Mouse (Mus musculus) neural tube, embryonic 11.5 days (tissue): ENCODE measurements around the gene Artn. TPM values are rescaled to one million over a fixed set of nuclear protein-coding genes. Genes with fewer than 3 reads are reported as not detected.

ENCODE experiments used
- ATAC-seq: fragments of 200-750 bp; cut with Nextera tagmentation; 2 replicates; pipeline ENCODE4 v1.8.0; 2017; ENCODE audit warnings: moderate number of reproducible peaks, mild to moderate bottlenecking, moderate TSS enrichment, moderate library complexity; ENCODE audit not compliant: insufficient read depth, low FRiP score, low TSS enrichment
- DNase-seq: peaks from one replicate; pipeline ENCODE4 v3.0.0-alpha.2; 2015; ENCODE audit warnings: low spot score
- H3K27ac ChIP-seq: fragments of 300-500 bp; sonication (generic); 2 replicates; pipeline ENCODE4 v1.5.1; 2014; ENCODE audit warnings: low read depth, mild to moderate bottlenecking, low read length
- H3K27me3 ChIP-seq: fragments of 300-500 bp; sonication (generic); 2 replicates; pipeline ENCODE4 v1.6.1; 2014; ENCODE audit warnings: mild to moderate bottlenecking, low read length, mixed read lengths; ENCODE audit not compliant: control insufficient read depth, insufficient read depth
- H3K36me3 ChIP-seq: fragments of 300-500 bp; sonication (generic); 2 replicates; pipeline ENCODE4 v1.6.1; 2014; ENCODE audit warnings: mild to moderate bottlenecking, low read length, moderate library complexity, mixed read lengths; ENCODE audit not compliant: control insufficient read depth, insufficient read depth
- H3K4me1 ChIP-seq: fragments of 300-500 bp; sonication (generic); 2 replicates; pipeline ENCODE4 v1.6.1; 2014; ENCODE audit warnings: low read length, mixed read lengths; ENCODE audit not compliant: control insufficient read depth, insufficient read depth
- H3K4me2 ChIP-seq: fragments of 300-500 bp; sonication (generic); 2 replicates; pipeline ENCODE4 v1.6.1; 2014; ENCODE audit warnings: low read depth, mild to moderate bottlenecking, moderate library complexity
- H3K4me3 ChIP-seq: fragments of 300-500 bp; sonication (generic); 2 replicates; pipeline ENCODE4 v1.5.1; 2014; ENCODE audit warnings: low read depth, low read length
- H3K9ac ChIP-seq: fragments of 300-500 bp; sonication (generic); 2 replicates; pipeline ENCODE4 v1.6.1; 2014; ENCODE audit warnings: mild to moderate bottlenecking, low read length
- H3K9me3 ChIP-seq: fragments of 300-500 bp; sonication (generic); 2 replicates; pipeline ENCODE4 v1.6.1; 2016; ENCODE audit warnings: low read length; ENCODE audit not compliant: control insufficient read depth
- WGBS: fragments of 180-500 bp; shearing (Covaris S2); extraction: QIAGEN DNeasy Blood & Tissue Kit; methylation state at CpG from one replicate; pipeline ENCODE4 v1.1.7; 2014; 5-methylcytosine and 5-hydroxymethylcytosine counted together
- polyA plus RNA-seq: library from polyadenylated mRNA; unstranded; fragments of >200 nt; fragmentation: Nextera tagmentation; extraction: Ambion mirVana; gene quantifications from 2 replicates; pipeline ENCODE4 v1.2.1, GENCODE M21; 2014

Artn gene
- polyA plus RNA-seq, 1 experiment from 2014 or later: 1.7 TPM

DNA sequence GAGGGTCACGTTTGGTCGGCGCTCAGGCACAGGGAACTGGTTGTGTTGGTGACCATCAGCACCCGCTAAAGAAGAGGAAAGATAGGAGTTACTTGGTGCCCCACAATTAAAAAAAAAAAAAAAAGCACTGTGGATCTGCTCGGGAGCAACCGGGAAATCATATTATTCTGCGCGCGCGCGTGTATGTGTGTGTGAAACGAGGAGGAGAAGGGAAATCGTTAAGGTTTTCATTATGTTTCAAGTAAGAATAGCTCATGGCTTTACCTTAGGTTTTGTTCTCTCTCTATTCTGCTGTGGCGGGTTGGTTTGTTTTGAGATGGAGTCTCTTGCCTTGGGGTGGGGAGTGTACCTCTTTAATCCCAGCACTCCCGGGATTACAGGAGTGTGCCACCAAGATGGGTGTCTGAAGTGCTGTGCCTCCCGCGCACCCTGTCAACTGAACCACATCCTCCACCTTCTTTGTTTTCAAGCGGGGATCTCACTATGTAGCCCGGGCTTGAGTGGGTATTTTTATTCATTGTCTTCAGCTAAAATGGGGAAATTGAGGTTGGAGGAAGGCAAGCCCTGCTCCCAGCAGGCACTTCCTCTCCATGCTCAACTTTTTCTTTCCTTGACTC, 14.0 kb downstream of the Artn start:
- Histone ChIP-seq H3K27ac (no peak overlapping the region), H3K27me3 (no peaks in the 10 kb centered on the region), H3K9ac (peak overlapping the region; percentile 79), H3K4me1 (peaks cover 20% of the 10 kb centered on the region), H3K4me2 (peak overlapping the region; percentile 66), H3K36me3 (0 out of 2 replicates have a peak, but pooled peaks cover 2% of the 10 kb centered on the region), H3K4me3 (peak overlapping the region; percentile 72), H3K9me3 (no peaks in the 10 kb centered on the region)
- DNase-seq (no peak), ATAC-seq (no peak)
- WGBS: 9% methylated on average over 19 of the region's 19 CpGs

DNA sequence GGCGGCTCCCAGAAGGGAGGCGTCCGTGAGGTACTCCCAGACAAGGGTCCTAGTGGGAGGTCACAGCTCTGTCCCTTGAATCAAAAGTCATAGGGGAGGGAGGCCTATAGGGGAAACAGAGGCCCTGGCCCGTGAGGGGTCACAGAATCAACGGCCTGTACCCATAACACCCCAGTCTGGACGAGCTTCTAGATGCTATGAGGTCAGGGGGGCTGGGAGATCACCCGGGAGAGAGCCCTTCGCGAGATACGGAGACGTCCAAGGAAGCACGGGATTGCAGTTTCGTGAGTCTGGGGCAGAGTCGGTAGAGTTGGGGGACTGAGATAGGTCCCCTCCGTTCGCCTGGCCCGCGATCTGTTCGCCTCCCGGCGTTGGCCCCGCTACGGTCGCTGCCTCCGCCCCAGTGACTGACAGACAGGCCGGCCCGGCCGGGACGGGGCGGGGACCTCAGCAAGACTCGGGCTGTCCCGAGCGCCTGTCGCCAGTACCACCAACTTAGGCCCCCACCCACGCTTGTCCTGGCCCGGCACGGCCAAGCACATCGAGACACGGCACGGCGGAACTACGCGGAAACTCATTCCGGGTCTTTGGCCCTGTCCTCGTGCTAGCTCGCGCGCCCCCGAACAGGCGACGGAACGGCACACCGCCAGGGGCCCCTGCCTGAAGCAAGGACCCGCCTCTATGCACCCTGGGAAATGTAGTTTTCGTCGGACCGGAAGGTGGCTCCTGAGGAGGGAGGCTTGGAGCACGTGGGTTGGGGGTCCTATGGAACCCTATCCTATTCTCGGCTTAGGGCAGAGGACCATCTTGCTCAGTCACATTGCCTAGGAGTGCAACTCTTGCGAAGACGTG, 14.7 kb downstream of the Artn start, which contains the start of gene Ipo13:
Gene Ipo13 (minus strand): TSS at position 409 of the 852 bp plus-strand sequence.
- peak within 1 kb of the TSS; percentile 66 for H3K4me2 ChIP-seq
- ATAC-seq (peak; percentile 96), DNase-seq (peak; percentile 96)
- peak within 1 kb of the TSS; percentile 72 for H3K4me3 ChIP-seq
- H3K9me3 ChIP-seq: no peaks in the 10 kb centered on the region
- peaks cover 2% of the 10 kb centered on the region; the same call in 1 of the 2 replicates for H3K36me3 ChIP-seq
- H3K27ac ChIP-seq: peak within 1 kb of the TSS; percentile 71
- WGBS: under 1% methylated on average over 60 of the region's 61 CpGs
- H3K9ac ChIP-seq: peak within 1 kb of the TSS; percentile 79
- H3K4me1 ChIP-seq: peaks cover 22% of the 10 kb centered on the region
- H3K27me3 ChIP-seq: no peaks in the 10 kb centered on the region

DNA sequence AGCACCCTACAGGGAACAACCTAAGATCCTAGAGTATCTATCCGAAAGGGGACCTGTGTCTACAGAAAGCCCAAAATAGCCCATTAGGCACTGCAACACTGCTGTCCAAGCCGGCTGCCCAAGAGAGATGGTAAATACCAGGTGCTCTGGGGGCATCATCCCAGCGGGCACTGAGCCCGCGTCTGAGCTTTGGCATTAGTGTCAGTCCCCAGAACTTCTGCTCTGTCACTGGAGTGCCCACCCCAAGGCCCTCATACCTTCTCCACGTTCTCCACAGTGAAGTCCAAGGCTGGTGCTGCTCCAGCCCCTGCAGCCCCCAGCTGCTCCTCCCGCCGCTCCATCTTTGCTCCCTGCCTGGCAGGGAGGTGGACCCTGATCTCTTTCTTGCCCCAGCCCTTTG, 15.5 kb downstream of the Artn start:
- ATAC-seq (no peak), DNase-seq (no peak)
- Histone ChIP-seq H3K36me3 (peaks cover 2% of the 10 kb centered on the region; the same call in 1 of the 2 replicates), H3K4me2 (peak overlapping the region; percentile 66), H3K27me3 (no peaks in the 10 kb centered on the region), H3K27ac (no peak overlapping the region), H3K9ac (peak overlapping the region; percentile 79), H3K9me3 (no peaks in the 10 kb centered on the region), H3K4me3 (peak overlapping the region; percentile 72), H3K4me1 (peaks cover 28% of the 10 kb centered on the region)
- WGBS: 18% methylated on average over 8 of the region's 8 CpGs

DNA sequence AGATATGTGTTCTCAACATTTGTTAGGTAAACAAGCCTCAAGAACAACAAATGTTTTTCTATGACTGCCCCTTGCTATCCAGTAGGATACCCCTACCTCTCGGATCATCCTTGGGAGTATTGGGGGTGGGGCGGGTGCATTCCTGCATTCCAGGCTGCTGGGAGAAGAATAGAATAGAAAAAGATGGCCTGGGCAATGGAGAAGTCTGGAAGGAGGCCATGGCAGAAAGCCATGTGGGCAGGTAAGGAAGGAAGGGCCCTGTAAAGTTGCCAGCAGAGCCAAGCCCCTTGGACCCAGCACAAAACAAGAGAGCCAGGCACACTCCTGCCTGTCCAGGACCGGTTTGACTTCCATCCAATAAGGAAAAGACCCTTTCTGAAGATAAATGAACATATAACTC, 16.1 kb downstream of the Artn start:
- DNase-seq (no peak), ATAC-seq (no peak)
- Histone ChIP-seq H3K36me3 (peaks cover 2% of the 10 kb centered on the region; the same call in 1 of the 2 replicates), H3K4me2 (peak overlapping the region; percentile 66), H3K27me3 (no peaks in the 10 kb centered on the region), H3K4me1 (peaks cover 28% of the 10 kb centered on the region), H3K4me3 (peak overlapping the region; percentile 72), H3K27ac (no peak overlapping the region), H3K9me3 (no peaks in the 10 kb centered on the region), H3K9ac (0 out of 2 replicates have a peak overlapping the region, but pooled peaks have one; percentile 22)
- WGBS: 48% methylated on average over 3 of the region's 3 CpGs

DNA sequence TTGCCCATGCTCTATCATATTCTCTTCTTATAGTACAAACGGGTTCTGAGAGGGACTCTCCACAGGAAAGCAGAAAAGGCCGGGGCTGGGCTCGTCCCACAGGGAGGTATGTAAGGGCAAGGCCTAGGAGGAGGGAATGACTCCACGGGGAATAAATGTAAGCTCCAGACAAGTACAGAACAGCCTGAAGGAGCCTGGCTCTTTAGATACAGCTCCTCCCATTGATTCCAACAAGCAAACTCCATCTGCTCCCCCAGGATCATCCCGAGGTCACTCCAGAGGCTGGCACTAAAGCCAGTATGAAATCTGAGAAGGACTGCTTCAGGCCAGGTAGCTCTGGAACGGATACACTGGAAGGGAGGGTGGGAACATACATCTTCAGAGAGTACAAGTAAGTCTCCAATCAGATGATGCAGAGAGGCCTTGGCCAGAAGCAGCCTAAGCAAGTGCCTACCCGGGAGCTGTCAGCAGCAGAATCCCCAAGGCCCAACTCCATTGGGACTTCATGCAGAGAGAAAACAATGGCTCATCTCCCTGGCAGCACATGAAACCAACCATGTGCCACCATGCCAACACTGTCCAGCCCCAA, 16.8 kb downstream of the Artn start:
- Histone ChIP-seq H3K27me3 (no peaks in the 10 kb centered on the region), H3K36me3 (peaks cover 2% of the 10 kb centered on the region; the same call in 1 of the 2 replicates), H3K9ac (0 out of 2 replicates have a peak overlapping the region, but pooled peaks have one; percentile 22), H3K4me1 (peaks cover 28% of the 10 kb centered on the region), H3K4me3 (peak overlapping the region; percentile 72; the same call in 1 of the 2 replicates), H3K27ac (no peak overlapping the region), H3K9me3 (no peaks in the 10 kb centered on the region), H3K4me2 (peak overlapping the region; percentile 66)
- DNase-seq (no peak), ATAC-seq (no peak)
- WGBS: 61% methylated on average over 7 of the region's 7 CpGs

DNA sequence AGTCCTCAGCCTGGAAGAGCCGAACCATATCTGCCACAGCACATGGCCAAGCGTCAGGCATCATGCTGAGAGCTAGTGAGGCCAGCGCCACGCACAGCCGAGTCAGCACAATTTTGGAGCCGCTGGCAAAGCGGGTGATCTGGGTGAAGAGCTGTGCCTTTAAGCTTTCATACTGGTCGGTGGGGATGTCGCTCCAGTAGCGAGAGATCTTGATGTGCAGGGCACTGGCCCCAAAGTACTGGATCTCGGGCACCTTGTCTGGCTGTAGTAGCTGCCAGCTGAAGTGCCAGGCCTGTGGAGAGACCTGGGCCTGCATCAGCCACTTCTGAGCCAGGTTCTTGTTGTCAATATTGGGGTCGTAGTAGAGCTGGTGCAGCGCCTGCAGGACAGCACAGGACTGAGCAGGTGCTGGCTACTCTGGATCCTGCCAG, 17.4 kb downstream of the Artn start:
- Histone ChIP-seq H3K27me3 (no peaks in the 10 kb centered on the region), H3K27ac (no peak overlapping the region), H3K4me1 (peaks cover 28% of the 10 kb centered on the region), H3K9ac (no peak overlapping the region), H3K4me3 (no peak overlapping the region), H3K36me3 (peaks cover 2% of the 10 kb centered on the region; the same call in 1 of the 2 replicates), H3K4me2 (no peak overlapping the region; the same call in 1 of the 2 replicates), H3K9me3 (no peaks in the 10 kb centered on the region)
- no peak for ATAC-seq
- 94% methylated on average over 13 of the region's 13 CpGs for WGBS
- no peak for DNase-seq

DNA sequence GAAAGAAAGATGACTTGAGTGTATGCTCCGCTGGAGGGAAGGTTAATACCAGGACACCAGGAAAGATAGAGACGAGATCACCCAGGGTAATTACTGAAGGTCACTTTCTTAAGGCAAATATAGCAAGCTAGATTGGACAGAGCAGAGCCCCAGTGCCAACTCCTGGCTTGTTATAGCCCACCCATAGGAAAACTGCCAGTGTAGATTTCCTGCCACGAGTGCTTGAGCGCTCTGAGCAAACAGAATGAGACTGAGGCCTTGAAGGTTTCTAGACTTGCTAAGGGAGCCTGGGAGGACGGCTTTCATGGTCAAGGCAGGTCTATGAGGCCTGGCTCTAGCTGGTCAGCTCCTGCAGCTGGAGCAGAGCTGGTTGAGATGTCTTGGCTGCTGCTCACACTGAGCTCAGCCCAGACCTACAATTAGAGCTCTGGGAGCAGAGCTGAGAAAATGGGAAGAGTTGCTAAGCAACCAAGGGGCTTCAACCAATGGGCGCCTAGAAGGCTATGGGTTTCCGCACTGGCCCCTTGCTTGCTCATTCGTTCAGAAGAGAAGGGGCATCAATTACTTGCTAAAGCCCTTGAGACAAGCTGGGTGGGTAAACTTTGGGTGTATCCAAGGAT, 20.6 kb downstream of the Artn start:
- 70% methylated on average over 8 of the region's 8 CpGs for WGBS
- DNase-seq: peak; percentile 45
- no peaks in the 10 kb centered on the region for H3K27me3 ChIP-seq
- H3K4me1 ChIP-seq: peaks cover 22% of the 10 kb centered on the region
- no peak overlapping the region for H3K27ac ChIP-seq
- ATAC-seq: peak; percentile 65
- H3K4me3 ChIP-seq: no peak overlapping the region
- H3K4me2 ChIP-seq: peak overlapping the region; percentile 40
- H3K9ac ChIP-seq: 0 out of 2 replicates have a peak overlapping the region, but pooled peaks have one; percentile 24
- H3K9me3 ChIP-seq: no peaks in the 10 kb centered on the region
- H3K36me3 ChIP-seq: peaks cover 5% of the 10 kb centered on the region

DNA sequence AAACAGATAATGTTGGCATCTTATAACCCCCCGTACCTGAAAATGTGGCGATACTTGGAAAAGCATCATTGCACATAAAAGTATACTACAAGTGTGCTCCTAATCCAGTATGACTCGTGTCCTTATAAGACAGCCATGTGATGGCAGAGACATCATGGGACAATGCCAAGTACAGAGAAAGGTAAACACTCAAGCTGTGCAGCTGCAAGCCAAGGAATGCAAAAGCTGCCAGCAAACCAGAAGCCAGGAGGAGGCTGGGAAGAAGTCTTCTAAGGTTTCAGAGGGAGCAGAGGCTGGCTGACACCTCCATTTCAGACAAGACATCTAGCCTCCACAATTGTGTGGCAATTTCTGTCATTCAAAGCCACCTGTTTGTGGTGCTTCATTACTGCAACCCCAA, 23.4 kb downstream of the Artn start:
- no peaks in the 10 kb centered on the region for H3K9me3 ChIP-seq
- peaks cover 21% of the 10 kb centered on the region for H3K36me3 ChIP-seq
- ATAC-seq (no peak), DNase-seq (no peak)
- H3K4me3 ChIP-seq: no peak overlapping the region
- WGBS: 94% methylated on average over 3 of the region's 3 CpGs
- H3K4me2 ChIP-seq: no peak overlapping the region
- H3K9ac ChIP-seq: no peak overlapping the region
- H3K27ac ChIP-seq: no peak overlapping the region
- H3K27me3 ChIP-seq: no peaks in the 10 kb centered on the region
- H3K4me1 ChIP-seq: peaks cover 8% of the 10 kb centered on the region
